Mouse (Mus musculus) heart, postnatal 14 days (tissue): ENCODE data around the gene Arhgap18. TPM values are rescaled to one million over a fixed set of nuclear protein-coding genes. Genes with fewer than 3 reads are reported as not detected.

Experiments
- DNase-seq, 2 experiments: peaks; one replicate each; pipeline ENCODE4 v3.0.0; 2021 to 2022
- intact Hi-C: fragments of 180-260 bp; cut with DNase I; formaldehyde crosslinking; loops from one replicate; pipeline ENCODE4 v1.15.1; 2025
- long read RNA-seq, 2 experiments: library from polyadenylated mRNA; stranded (forward); transcript quantifications; one replicate each; pipeline ENCODE4 v2.0.0; 2021
- total RNA-seq, 2 experiments: library from RNA; stranded (reverse); gene quantifications; 2 replicates each; pipeline ENCODE4 v1.2.3; 2021

The Arhgap18 gene
- total RNA-seq: 10 to 100 TPM; 27.6 to 27.8 TPM
- long read RNA-seq, experiment 1, transcript Arhgap18-201 (15 exons, 3,651 nt): major isoform, 12 of 20 reads
- long read RNA-seq, experiment 1, partial matches to known transcripts: 4 of 20 reads
- long read RNA-seq, experiment 1, other reads (novel, unspliced or antisense): 4 of 20 reads
- long read RNA-seq, experiment 2, transcript Arhgap18-201 (15 exons, 3,651 nt): major isoform, 17 of 26 reads
- long read RNA-seq, experiment 2, partial matches to known transcripts: 6 of 26 reads
- long read RNA-seq, experiment 2, other reads (novel, unspliced or antisense): 3 of 26 reads

DNA sequence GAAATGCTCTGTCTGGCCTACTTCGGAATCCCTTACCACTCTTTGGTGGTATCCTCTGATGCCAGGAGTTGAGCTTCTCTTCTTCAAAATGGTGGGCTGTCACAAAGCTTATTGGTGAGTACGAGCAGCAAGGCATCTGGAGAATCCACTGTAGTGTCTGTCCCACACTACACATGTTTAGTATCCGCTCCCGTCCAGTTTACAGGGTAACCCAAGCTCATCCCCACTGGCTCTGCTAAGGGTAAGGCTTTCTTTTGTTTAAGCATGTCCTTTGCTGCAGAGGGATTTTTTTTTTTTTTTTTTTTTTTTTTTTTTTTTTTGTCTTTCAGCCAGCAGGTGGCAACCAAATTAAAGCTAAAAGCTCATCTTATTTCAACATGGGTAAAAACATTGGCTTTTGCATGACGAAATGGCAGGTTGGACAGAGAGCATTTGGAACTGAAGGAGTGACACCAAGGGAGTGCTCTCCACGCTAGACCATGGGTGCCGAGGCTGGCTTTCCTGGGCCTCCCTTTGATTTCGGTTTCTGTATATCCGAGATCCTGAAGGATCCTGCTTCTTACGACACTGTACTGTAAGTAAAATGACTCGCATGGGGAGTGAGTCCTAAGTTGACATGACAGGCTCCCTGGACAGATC lies at the start of gene Arhgap18:
Arhgap18 (plus strand) TSS at position 493 of the 639 bp plus-strand sequence.
- no peak for DNase-seq
- intact Hi-C loops: loop anchor here (2.0 to 5.0 kb wide), 3 partner anchors 41 to 381 kb away; no protein-coding TSS in a partner anchor

DNA sequence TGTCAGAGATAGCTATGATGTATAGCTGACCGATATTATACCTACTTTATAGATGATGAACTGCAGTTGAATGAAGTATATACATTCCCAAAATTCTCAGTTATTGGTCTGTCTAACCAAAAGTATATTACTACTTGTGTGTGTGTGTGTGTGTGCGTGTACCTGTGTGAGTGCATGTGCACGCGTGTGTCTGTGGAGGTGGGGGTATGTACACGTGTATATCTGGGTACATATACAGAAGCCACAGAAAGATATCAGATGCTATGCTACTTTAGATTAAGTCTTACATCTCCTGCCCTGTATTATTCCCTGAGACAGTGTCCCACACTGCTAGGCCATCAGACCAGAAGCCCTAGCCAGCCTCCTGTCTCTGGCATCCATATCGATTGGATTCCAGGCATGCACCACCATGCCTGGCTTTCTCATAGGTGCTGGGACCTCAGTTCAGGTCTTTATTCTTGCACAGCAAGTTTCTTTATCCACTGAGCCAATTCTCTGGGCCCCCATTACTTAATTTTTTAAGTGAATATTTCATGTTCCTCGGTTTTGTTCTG lies 42.7 kb upstream of the Arhgap18 start:
- intact Hi-C loops: loop anchor here (1.0 to 5.0 kb wide), 3 partner anchors 42 to 336 kb away; partner anchors contain the start of genes Arhgap18 and L3mbtl3
- DNase-seq: no peak

GRCm38 (mm10) chr10:26711068-26711467 lies 42.2 kb upstream of the Arhgap18 start:
- intact Hi-C loops: loop anchor here (1.0 to 5.0 kb wide), 3 partner anchors 41 to 336 kb away; partner anchors contain the start of genes Arhgap18 and L3mbtl3
- DNase-seq: peak; percentile 28 to 59

DNA sequence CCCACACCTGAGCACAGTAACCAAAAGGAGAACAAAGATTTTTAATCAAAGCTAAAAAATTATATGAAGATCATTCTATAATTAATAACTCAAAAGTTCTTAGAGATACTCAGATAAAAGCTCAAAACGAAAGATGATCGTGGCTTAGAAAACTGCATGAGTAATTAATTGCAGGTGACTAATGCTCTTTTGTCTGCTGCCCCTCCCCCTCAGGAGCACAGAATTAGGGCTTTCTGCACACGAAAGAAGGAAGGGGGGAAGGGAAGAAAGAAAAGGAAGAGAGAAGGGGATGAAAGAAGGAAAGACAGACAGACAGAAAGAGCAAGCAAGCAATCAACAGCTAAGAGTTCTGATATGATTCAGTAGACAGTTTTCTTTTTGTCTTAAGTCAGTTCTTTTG lies 39.2 kb upstream of the Arhgap18 start:
- no peak for DNase-seq
- intact Hi-C loops: loop anchor here (5.0 kb wide), 1 partner anchor 38 kb away; the partner anchor contains the start of gene Arhgap18

DNA sequence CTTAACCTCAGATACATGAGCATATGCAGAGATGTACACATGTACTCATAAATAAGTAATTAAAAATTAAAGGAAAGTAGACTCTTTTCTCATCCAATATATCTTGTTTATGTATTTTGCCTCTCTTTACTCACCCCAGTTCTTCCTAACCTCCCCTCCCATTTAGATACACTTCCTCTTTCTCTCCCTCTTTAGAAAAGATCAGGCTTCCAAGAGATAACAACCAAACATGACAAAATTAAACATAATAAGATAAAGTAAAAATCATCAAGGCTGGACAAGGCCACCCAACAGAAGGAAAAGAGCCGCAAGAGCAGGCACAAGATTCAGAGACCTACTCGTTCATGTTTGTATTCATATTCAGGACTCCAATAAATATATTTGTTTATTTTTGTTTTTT lies 28.5 kb upstream of the Arhgap18 start:
- no peak for DNase-seq
- intact Hi-C loops: no loop called here

DNA sequence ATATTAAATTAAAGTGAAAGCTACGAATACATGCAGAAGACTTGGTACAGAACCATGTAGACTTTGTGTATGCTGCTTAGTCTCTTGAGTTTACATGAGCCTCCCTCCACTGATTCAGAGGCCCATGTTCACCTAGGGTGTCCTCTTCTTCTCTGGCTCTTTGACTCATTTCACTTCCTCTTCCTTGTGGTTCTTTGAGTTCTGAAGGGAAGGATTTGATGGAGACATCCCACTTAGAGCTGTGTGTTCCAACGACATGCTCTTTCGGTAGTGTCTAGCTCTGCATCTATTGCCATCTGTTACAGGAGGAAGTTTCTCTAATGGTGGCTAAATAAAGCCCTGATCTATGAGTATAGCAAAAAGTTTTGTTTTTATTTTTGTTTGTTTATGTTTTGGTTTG lies 28.0 kb upstream of the Arhgap18 start:
- DNase-seq: no peak
- intact Hi-C loops: no loop called here

- no peak for DNase-seq
- intact Hi-C loops: loop anchor here (5.0 kb wide), 2 partner anchors 39 to 379 kb away; no protein-coding TSS in a partner anchor
Measured at GRCm38 (mm10) chr10:26750827-26751226, 2.4 kb upstream of the Arhgap18 start.

- DNase-seq: peak; percentile 55 to 60
- intact Hi-C loops: loop anchor here (2.0 to 5.0 kb wide), 3 partner anchors 40 to 380 kb away; no protein-coding TSS in a partner anchor
Measured at GRCm38 (mm10) chr10:26752064-26752928, 925 bp upstream of the Arhgap18 start.

- intact Hi-C loops: loop anchor here (5.0 kb wide), 2 partner anchors 42 to 382 kb away; no protein-coding TSS in a partner anchor
- no peak for DNase-seq
Measured at GRCm38 (mm10) chr10:26754006-26754405, 785 bp downstream of the Arhgap18 start.

DNA sequence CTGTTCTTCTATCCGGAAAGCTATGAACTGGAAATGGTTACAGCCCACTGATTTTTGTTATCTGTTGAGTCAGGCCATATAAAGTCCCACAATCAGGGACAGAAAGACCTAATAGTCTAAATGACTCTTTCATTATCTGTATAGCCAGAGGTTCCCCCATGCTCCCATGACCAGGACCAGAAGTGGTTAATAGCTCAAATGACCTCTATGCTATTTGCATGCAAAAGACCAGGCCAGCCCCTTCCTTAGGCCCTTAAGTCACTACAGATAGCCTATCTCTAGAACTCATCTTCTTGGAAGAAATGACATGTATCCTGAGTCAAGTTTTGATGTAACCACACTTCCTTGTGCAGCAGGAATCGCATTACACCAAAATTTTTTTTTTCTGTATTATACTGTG lies 4.0 kb downstream of the Arhgap18 start:
- no peak for DNase-seq
- intact Hi-C loops: loop anchor here (2.0 kb wide), 1 partner anchor 20 kb away; no protein-coding TSS in a partner anchor

GRCm38 (mm10) chr10:26759469-26759868 lies 6.2 kb downstream of the Arhgap18 start:
- intact Hi-C loops: no loop called here
- no peak for DNase-seq

- intact Hi-C loops: no loop called here
- no peak for DNase-seq
Measured at GRCm38 (mm10) chr10:26761103-26761502, 7.9 kb downstream of the Arhgap18 start.

GRCm38 (mm10) chr10:26761991-26762903 lies 9.0 kb downstream of the Arhgap18 start:
- no peak for DNase-seq
- intact Hi-C loops: no loop called here

DNA sequence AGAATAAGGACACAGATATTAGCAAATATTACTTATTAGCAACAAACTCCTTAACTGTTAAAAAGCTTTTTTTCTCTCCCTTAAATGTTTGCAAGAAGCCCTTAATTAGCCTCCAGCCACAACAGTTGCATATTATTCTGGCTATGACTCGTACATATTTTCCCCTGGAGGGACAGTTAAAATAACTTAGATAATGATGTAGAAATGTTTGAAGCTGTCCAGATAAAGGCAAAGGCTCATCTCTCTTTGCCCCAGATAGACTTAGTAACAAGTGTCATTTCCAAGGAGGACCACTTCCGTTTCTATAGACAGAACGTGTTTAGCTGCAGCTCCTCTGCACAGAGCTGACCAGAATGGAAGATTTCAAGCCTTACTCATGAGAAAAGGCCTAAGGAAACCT lies 14.0 kb downstream of the Arhgap18 start:
- DNase-seq: no peak
- intact Hi-C loops: no loop called here

DNA sequence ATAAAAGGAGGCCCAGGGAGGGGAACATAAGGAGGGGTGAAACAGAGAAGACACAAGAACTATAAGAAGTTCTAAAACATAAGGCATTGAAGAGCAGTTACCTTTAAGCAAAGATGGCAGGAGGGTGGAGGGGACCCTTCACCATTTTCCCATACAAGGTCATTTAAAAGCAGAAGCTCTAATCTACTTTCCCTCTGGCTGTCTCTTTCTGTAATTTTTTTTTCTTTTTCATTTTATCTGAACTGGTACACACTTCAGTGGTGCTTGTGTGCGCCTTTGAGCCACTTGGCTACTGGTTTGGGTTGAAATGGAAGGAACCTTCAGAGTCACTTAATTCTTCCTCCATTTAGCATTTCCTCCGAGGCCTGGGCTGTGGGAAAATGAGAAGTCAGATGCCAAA lies 15.7 kb downstream of the Arhgap18 start:
- intact Hi-C loops: no loop called here

DNA sequence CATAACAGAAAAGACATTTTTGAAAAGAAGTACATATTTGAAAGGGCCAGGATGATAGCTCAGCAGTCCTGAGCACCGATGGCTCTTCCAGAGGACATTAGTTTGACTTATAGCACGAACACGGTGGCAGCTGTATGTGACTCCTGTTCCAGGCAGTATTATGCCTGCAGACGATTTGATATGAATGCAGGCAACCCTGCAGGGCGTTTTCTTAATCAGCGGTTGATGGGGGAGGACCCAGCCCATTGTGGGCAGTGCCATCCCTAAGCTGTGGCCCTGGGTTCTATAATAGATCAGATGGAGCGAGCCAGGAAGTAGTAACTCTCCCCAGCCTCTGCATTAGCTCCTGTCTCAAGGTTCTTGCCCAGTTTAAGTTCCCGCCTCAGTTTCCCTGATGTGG lies 16.8 kb downstream of the Arhgap18 start:
- DNase-seq: no peak
- intact Hi-C loops: loop anchor here (5.0 kb wide), 2 partner anchors 37 to 57 kb away; no protein-coding TSS in a partner anchor

More for the DNA sequence above, 15.7 kb downstream of the Arhgap18 start:
- DNase-seq: no peak

GRCm38 (mm10) chr10:26771938-26772623 lies 18.9 kb downstream of the Arhgap18 start:
- peak; percentile 85 to 86 for DNase-seq
- intact Hi-C loops: loop anchor here (5.0 kb wide), 2 partner anchors 35 to 55 kb away; no protein-coding TSS in a partner anchor
